Mouse (Mus musculus) liver, embryonic 14.5 days (tissue): ENCODE measurements around the gene Cd6. TPM values are rescaled to one million over a fixed set of nuclear protein-coding genes. Genes with fewer than 3 reads are reported as not detected.

Source experiments
- ATAC-seq: fragments of 200-750 bp; cut with Nextera tagmentation; 2 replicates; pipeline ENCODE4 v1.8.0; 2017; ENCODE audit warnings: moderate number of reproducible peaks, mild to moderate bottlenecking, moderate library complexity; ENCODE audit not compliant: insufficient read depth
- DNase-seq, 3 experiments: peaks; one replicate each; pipeline ENCODE4 v3.0.0-alpha.2; 2012 to 2013; ENCODE audit warnings: low read depth in 3 of 3, low spot score in 3 of 3
- H3K27ac ChIP-seq: fragments of 300-500 bp; sonication (generic); 2 replicates; pipeline ENCODE4 v1.5.1; 2014; ENCODE audit warnings: moderate library complexity, mild to moderate bottlenecking, control low read depth, inconsistent platforms
- H3K27me3 ChIP-seq: fragments of 300-500 bp; sonication (generic); 2 replicates; pipeline ENCODE4 v1.6.1; 2014; ENCODE audit warnings: mild to moderate bottlenecking, low read length, moderate library complexity; ENCODE audit not compliant: control insufficient read depth, insufficient read depth
- H3K36me3 ChIP-seq: fragments of 300-500 bp; sonication (generic); replicated peaks from 2 replicates; pipeline ENCODE4 v1.6.1; 2014; ENCODE audit warnings: low read depth; ENCODE audit not compliant: control insufficient read depth, insufficient read depth
- H3K4me1 ChIP-seq, 2 experiments: fragments of 200-500 bp in 1 of 2; fragments of 300-500 bp in 1 of 2; sonication (generic) in 1 of 2; replicated peaks; 2 replicates each; pipeline ENCODE4 v1.6.1; 2012 to 2014; ENCODE audit warnings: antibody characterized with exemption in 1 of 2, inconsistent platforms in 1 of 2, low read length in 1 of 2; ENCODE audit not compliant: control insufficient read depth in 2 of 2, insufficient read depth in 2 of 2
- H3K4me2 ChIP-seq: fragments of 300-500 bp; sonication (generic); 2 replicates; pipeline ENCODE4 v1.6.1; 2014; ENCODE audit warnings: low read depth, mild to moderate bottlenecking, control low read depth, moderate library complexity
- H3K4me3 ChIP-seq, 2 experiments: fragments of 200-500 bp in 1 of 2; fragments of 300-500 bp in 1 of 2; sonication (generic) in 1 of 2; 2 replicates each; pipeline ENCODE4 v1.5.1; 2012 to 2014; ENCODE audit warnings: low read depth in 2 of 2, low read length in 2 of 2, mild to moderate bottlenecking in 2 of 2, control low read depth in 1 of 2, inconsistent platforms in 1 of 2, moderate library complexity in 1 of 2; ENCODE audit not compliant: insufficient read depth in 1 of 2
- H3K9ac ChIP-seq: fragments of 300-500 bp; sonication (generic); replicated peaks from 2 replicates; pipeline ENCODE4 v1.6.1; 2014; ENCODE audit warnings: mild to moderate bottlenecking, control low read depth, moderate library complexity
- H3K9me3 ChIP-seq: fragments of 300-500 bp; sonication (generic); 2 replicates; pipeline ENCODE4 v1.6.1; 2016; ENCODE audit warnings: low read length, mixed read lengths; ENCODE audit not compliant: control insufficient read depth
- CTCF ChIP-seq: IDR thresholded peaks from 2 replicates; pipeline ENCODE4 v1.5.1; 2016; ENCODE audit warnings: antibody characterized with exemption, low read depth, control low read depth
- EP300 ChIP-seq: IDR thresholded peaks from 2 replicates; pipeline ENCODE4 v1.6.1; 2016; ENCODE audit warnings: antibody characterized with exemption, low read depth
- WGBS: fragments of 180-500 bp; shearing (Covaris S2); extraction: QIAGEN DNeasy Blood & Tissue Kit; methylation state at CpG from one replicate; pipeline ENCODE4 v1.1.7; 2014; ENCODE audit not compliant: insufficient replicate concordance; 5-methylcytosine and 5-hydroxymethylcytosine counted together
- polyA plus RNA-seq, 2 experiments: library from polyadenylated mRNA; depleted of rRNA in 1 of 2; stranded (reverse) in 1 of 2; unstranded in 1 of 2; fragments of >200 nt; fragmentation: Nextera tagmentation in 1 of 2; extraction: Ambion mirVana in 1 of 2; gene quantifications; 2 replicates each; pipeline versions ENCODE4 v1.2.1 to v1.2.3; 2012 to 2014

Gene Cd6
- polyA plus RNA-seq, 2 experiments, result not detected

GRCm38 (mm10) chr19:10860072-10860497 lies 30.2 kb upstream of the Cd6 start:
- no peaks in the 10 kb centered on the region for H3K9me3 ChIP-seq
- TF ChIP-seq CTCF, result 0 out of 2 replicates have a peak, but pooled peaks have one; percentile 24
- TF ChIP-seq EP300, result no peak
- H3K4me2 ChIP-seq, result no peak overlapping the region
- no peak for ATAC-seq
- WGBS, result 43% methylated on average over 22 of the region's 22 CpGs
- no peak for DNase-seq
- H3K27ac ChIP-seq, result no peak overlapping the region
- no peak overlapping the region for H3K9ac ChIP-seq
- H3K27me3 ChIP-seq, result no peaks in the 10 kb centered on the region
- H3K36me3 ChIP-seq, result no peaks in the 10 kb centered on the region
- H3K4me1 ChIP-seq, result no peaks in the 10 kb centered on the region
- H3K4me3 ChIP-seq, result no peak overlapping the region

- no peaks in the 10 kb centered on the region for H3K36me3 ChIP-seq
- no peak for ATAC-seq
- no peak for DNase-seq
- H3K4me1 ChIP-seq, result no peaks in the 10 kb centered on the region
- no peaks in the 10 kb centered on the region for H3K27me3 ChIP-seq
- 29% methylated on average over 2 of the region's 2 CpGs for whole genome bisulfite sequencing
- H3K9me3 ChIP-seq, result no peaks in the 10 kb centered on the region
- H3K9ac ChIP-seq, result no peak overlapping the region
- no peak overlapping the region for H3K27ac ChIP-seq
- TF ChIP-seq EP300, result no peak
- no peak for TF ChIP-seq CTCF
- H3K4me3 ChIP-seq, result no peak overlapping the region
- H3K4me2 ChIP-seq, result no peak overlapping the region
Measured at GRCm38 (mm10) chr19:10856520-10856919, 26.7 kb upstream of the Cd6 start.

GRCm38 (mm10) chr19:10855422-10855821 lies 25.6 kb upstream of the Cd6 start:
- 54% methylated on average over 3 of the region's 3 CpGs for WGBS
- Histone ChIP-seq H3K4me1 (no peaks in the 10 kb centered on the region), H3K27ac (no peak overlapping the region), H3K4me3 (no peak overlapping the region), H3K36me3 (no peaks in the 10 kb centered on the region), H3K9me3 (no peaks in the 10 kb centered on the region), H3K27me3 (no peaks in the 10 kb centered on the region), H3K9ac (no peak overlapping the region), H3K4me2 (no peak overlapping the region)
- DNase-seq, result no peak
- no peak for TF ChIP-seq EP300
- TF ChIP-seq CTCF, result no peak
- ATAC-seq, result no peak

GRCm38 (mm10) chr19:10847311-10848087 lies 17.6 kb upstream of the Cd6 start:
- Histone ChIP-seq H3K27me3 (no peaks in the 10 kb centered on the region; the same call in 1 of the 2 replicates), H3K4me1 (no peaks in the 10 kb centered on the region), H3K9ac (no peak overlapping the region), H3K9me3 (no peaks in the 10 kb centered on the region), H3K4me2 (no peak overlapping the region), H3K36me3 (no peaks in the 10 kb centered on the region), H3K4me3 (no peak overlapping the region), H3K27ac (no peak overlapping the region)
- no peak for DNase-seq
- 38% methylated on average over 3 of the region's 3 CpGs for WGBS
- ATAC-seq, result no peak
- TF ChIP-seq CTCF, result no peak
- TF ChIP-seq EP300, result no peak

DNA sequence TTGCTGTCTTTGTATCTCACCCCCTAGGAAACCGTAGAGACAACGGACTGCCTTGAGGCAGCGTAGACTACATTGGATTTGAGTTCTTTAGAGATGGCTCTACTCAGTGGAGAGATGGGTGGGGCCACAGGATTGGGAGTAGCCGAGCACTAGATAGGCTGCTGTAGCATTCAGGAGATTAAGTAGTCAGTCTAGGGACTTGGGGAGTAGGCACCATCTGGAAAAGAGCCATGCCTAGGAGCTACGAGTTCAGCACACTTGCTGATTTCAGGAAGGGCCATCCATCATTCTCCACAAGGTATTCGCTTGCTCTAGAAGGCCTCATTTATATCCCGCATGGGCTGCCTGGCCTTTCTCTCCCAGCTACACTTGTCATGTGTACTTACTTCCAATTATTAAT lies 16.3 kb upstream of the Cd6 start:
- Histone ChIP-seq H3K27ac (no peak overlapping the region), H3K4me2 (no peak overlapping the region), H3K4me3 (no peak overlapping the region), H3K9me3 (no peaks in the 10 kb centered on the region), H3K27me3 (no peaks in the 10 kb centered on the region; the same call in 1 of the 2 replicates), H3K36me3 (no peaks in the 10 kb centered on the region), H3K4me1 (0 out of 4 replicates have a peak, but pooled peaks cover 0 to 2% of the 10 kb centered on the region in 2 experiments), H3K9ac (no peak overlapping the region)
- no peak for DNase-seq
- no peak for ATAC-seq
- 63% methylated on average over 7 of the region's 7 CpGs for WGBS
- TF ChIP-seq CTCF (no peak), EP300 (no peak)
